Mouse (Mus musculus): ENCODE data around the gene Myrfl. TPM values are rescaled to one million over a fixed set of nuclear protein-coding genes. Genes with fewer than 3 reads are reported as not detected.

Gene Myrfl
- polyA plus RNA-seq, 1 experiment from 2014 or later: 0.16 TPM

Other genes with a start within 250 kb of the Myrfl start
- 114 and 121 TPM in 2 replicates for gene Rab3ip, start 53.9 kb upstream of the Myrfl start, polyA plus RNA-seq (2015; fragmentation: Nextera tagmentation; extraction: Ambion mirVana)
- gene Gm10271, start 75.7 kb upstream of the Myrfl start, polyA plus RNA-seq (2015; fragmentation: Nextera tagmentation; extraction: Ambion mirVana): not detected in 2 replicates
- 0.30 and 0.44 TPM in 2 replicates for gene Best3, start 89.4 kb upstream of the Myrfl start, polyA plus RNA-seq (2015; fragmentation: Nextera tagmentation; extraction: Ambion mirVana)
- not detected in 2 replicates for gene Lrrc10, start 148.4 kb upstream of the Myrfl start, polyA plus RNA-seq (2015; fragmentation: Nextera tagmentation; extraction: Ambion mirVana)
- 258 and 266 TPM in 2 replicates for gene Cct2, start 166.9 kb upstream of the Myrfl start, polyA plus RNA-seq (2015; fragmentation: Nextera tagmentation; extraction: Ambion mirVana)

Measured in kidney, embryonic 15.5 days (tissue).